Mouse (Mus musculus) liver, embryonic 14.5 days (tissue): ENCODE measurements at regions not wholly inside any gene's neighbourhood (a gene's known extent, or its start where the extent isn't known, plus 50 kb on each side); places are given as distances from the start of the nearest gene placed in this dataset.

ENCODE experiments used
- ATAC-seq: fragments of 200-750 bp; cut with Nextera tagmentation; 2 replicates; pipeline ENCODE4 v1.8.0; 2017; ENCODE audit warnings: moderate number of reproducible peaks, mild to moderate bottlenecking, moderate library complexity; ENCODE audit not compliant: insufficient read depth
- DNase-seq, 3 experiments: peaks; one replicate each; pipeline ENCODE4 v3.0.0-alpha.2; 2012 to 2013; ENCODE audit warnings: low read depth in 3 of 3, low spot score in 3 of 3
- H3K27ac ChIP-seq: fragments of 300-500 bp; sonication (generic); 2 replicates; pipeline ENCODE4 v1.5.1; 2014; ENCODE audit warnings: moderate library complexity, mild to moderate bottlenecking, control low read depth, inconsistent platforms
- H3K27me3 ChIP-seq: fragments of 300-500 bp; sonication (generic); 2 replicates; pipeline ENCODE4 v1.6.1; 2014; ENCODE audit warnings: mild to moderate bottlenecking, low read length, moderate library complexity; ENCODE audit not compliant: control insufficient read depth, insufficient read depth
- H3K36me3 ChIP-seq: fragments of 300-500 bp; sonication (generic); replicated peaks from 2 replicates; pipeline ENCODE4 v1.6.1; 2014; ENCODE audit warnings: low read depth; ENCODE audit not compliant: control insufficient read depth, insufficient read depth
- H3K4me1 ChIP-seq, 2 experiments: fragments of 200-500 bp in 1 of 2; fragments of 300-500 bp in 1 of 2; sonication (generic) in 1 of 2; replicated peaks; 2 replicates each; pipeline ENCODE4 v1.6.1; 2012 to 2014; ENCODE audit warnings: antibody characterized with exemption in 1 of 2, inconsistent platforms in 1 of 2, low read length in 1 of 2; ENCODE audit not compliant: control insufficient read depth in 2 of 2, insufficient read depth in 2 of 2
- H3K4me2 ChIP-seq: fragments of 300-500 bp; sonication (generic); 2 replicates; pipeline ENCODE4 v1.6.1; 2014; ENCODE audit warnings: low read depth, mild to moderate bottlenecking, control low read depth, moderate library complexity
- H3K4me3 ChIP-seq, 2 experiments: fragments of 200-500 bp in 1 of 2; fragments of 300-500 bp in 1 of 2; sonication (generic) in 1 of 2; 2 replicates each; pipeline ENCODE4 v1.5.1; 2012 to 2014; ENCODE audit warnings: low read depth in 2 of 2, low read length in 2 of 2, mild to moderate bottlenecking in 2 of 2, control low read depth in 1 of 2, inconsistent platforms in 1 of 2, moderate library complexity in 1 of 2; ENCODE audit not compliant: insufficient read depth in 1 of 2
- H3K9ac ChIP-seq: fragments of 300-500 bp; sonication (generic); replicated peaks from 2 replicates; pipeline ENCODE4 v1.6.1; 2014; ENCODE audit warnings: mild to moderate bottlenecking, control low read depth, moderate library complexity
- H3K9me3 ChIP-seq: fragments of 300-500 bp; sonication (generic); 2 replicates; pipeline ENCODE4 v1.6.1; 2016; ENCODE audit warnings: low read length, mixed read lengths; ENCODE audit not compliant: control insufficient read depth
- CTCF ChIP-seq: IDR thresholded peaks from 2 replicates; pipeline ENCODE4 v1.5.1; 2016; ENCODE audit warnings: antibody characterized with exemption, low read depth, control low read depth
- EP300 ChIP-seq: IDR thresholded peaks from 2 replicates; pipeline ENCODE4 v1.6.1; 2016; ENCODE audit warnings: antibody characterized with exemption, low read depth
- WGBS: fragments of 180-500 bp; shearing (Covaris S2); extraction: QIAGEN DNeasy Blood & Tissue Kit; methylation state at CpG from one replicate; pipeline ENCODE4 v1.1.7; 2014; ENCODE audit not compliant: insufficient replicate concordance; 5-methylcytosine and 5-hydroxymethylcytosine counted together

- TF ChIP-seq CTCF (no peak), EP300 (no peak)
- Histone ChIP-seq H3K27me3 (no peaks in the 10 kb centered on the region), H3K9me3 (no peaks in the 10 kb centered on the region), H3K4me1 (no peaks in the 10 kb centered on the region), H3K4me2 (no peak overlapping the region), H3K9ac (no peak overlapping the region), H3K27ac (no peak overlapping the region), H3K4me3 (no peak overlapping the region), H3K36me3 (no peaks in the 10 kb centered on the region)
- DNase-seq (no peak), ATAC-seq (no peak)
- 70% methylated on average over 4 of the region's 4 CpGs for WGBS
These were observed 237.3 kb downstream of the 9330182O14Rik start for GRCm38 (mm10) chr15:40371486-40371885.

DNA sequence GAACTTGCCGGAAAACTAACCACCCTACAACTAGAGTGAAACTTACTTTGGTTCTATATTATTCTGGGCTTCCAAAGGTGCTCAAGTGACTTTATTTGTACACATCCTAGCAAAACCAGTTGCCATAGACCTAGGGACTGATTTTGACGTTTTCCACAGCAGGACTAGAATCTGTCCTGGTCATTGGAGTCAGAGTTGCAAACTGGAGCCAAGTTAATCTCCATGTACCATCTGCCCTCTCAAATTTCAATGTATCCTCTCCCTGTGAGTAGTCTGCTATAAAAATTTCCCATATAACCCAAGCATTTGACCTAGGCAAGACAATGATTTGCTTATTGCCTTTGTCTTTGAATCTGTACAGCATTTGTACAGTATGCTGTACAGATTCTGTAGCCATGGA lies 252.4 kb downstream of the 9330182O14Rik start:
- Histone ChIP-seq H3K9me3 (no peaks in the 10 kb centered on the region), H3K27ac (no peak overlapping the region), H3K4me1 (no peaks in the 10 kb centered on the region), H3K9ac (no peak overlapping the region), H3K36me3 (no peaks in the 10 kb centered on the region), H3K4me3 (no peak overlapping the region), H3K27me3 (no peaks in the 10 kb centered on the region), H3K4me2 (no peak overlapping the region)
- TF ChIP-seq CTCF: no peak
- no peak for TF ChIP-seq EP300
- no peak for DNase-seq
- ATAC-seq: no peak
- 56% methylated on average over 2 of the region's 2 CpGs for WGBS

DNA sequence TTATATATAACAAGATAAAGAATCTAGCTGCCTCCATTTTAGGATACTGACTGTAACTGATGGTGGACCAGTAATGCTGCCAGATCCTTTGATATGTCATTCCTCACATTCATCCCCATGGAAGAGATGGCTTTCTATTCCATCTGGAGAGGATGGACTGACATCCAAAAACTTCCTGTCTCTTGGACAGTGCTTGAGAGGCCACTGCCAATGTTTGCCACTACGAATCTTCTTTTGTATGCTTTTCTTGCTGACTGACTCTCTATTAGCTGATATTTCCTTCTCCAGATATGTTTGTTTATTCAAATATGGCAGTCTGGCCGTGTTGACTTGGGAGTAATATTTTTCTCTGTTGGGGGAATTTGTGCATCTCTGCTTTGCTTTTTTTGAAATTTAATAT lies 253.6 kb downstream of the 9330182O14Rik start:
- Histone ChIP-seq H3K27me3 (no peaks in the 10 kb centered on the region), H3K4me2 (no peak overlapping the region), H3K4me1 (no peaks in the 10 kb centered on the region), H3K36me3 (no peaks in the 10 kb centered on the region), H3K9ac (no peak overlapping the region), H3K27ac (no peak overlapping the region), H3K4me3 (no peak overlapping the region), H3K9me3 (no peaks in the 10 kb centered on the region)
- ATAC-seq: no peak
- no peak for DNase-seq
- TF ChIP-seq EP300 (no peak), CTCF (no peak)
- 48% methylated on average over 2 of the region's 2 CpGs for WGBS

GRCm38 (mm10) chr15:40388806-40389205 lies 254.6 kb downstream of the 9330182O14Rik start:
- ATAC-seq: no peak
- 42% methylated on average over 2 of the region's 2 CpGs for WGBS

DNA sequence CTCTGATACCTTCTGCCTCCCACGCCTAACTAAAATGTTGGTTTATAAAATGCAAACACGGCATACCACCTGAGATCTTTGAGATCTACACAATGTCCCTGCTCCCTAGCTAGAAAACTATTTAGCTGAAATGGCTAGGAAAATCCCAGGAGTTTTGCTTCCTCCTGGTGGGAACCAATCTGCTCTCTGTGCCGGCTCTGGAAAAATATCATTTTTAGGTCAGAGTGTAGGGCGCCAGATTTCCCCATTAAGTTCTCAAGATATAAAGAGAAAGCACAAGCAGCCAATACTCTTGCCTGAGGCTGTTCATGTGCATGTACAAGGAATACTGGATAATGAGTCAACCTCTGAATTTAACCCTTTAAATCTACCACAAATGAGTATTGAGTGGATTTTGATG lies 301.0 kb downstream of the 9330182O14Rik start:
- DNase-seq: no peak

More at GRCm38 (mm10) chr15:40388806-40389205, 254.6 kb downstream of the 9330182O14Rik start:
- TF ChIP-seq CTCF: no peak
- no peaks in the 10 kb centered on the region for H3K4me1 ChIP-seq
- no peak overlapping the region for H3K27ac ChIP-seq
- DNase-seq: no peak
- no peaks in the 10 kb centered on the region for H3K27me3 ChIP-seq
- no peak overlapping the region for H3K9ac ChIP-seq
- H3K4me2 ChIP-seq: no peak overlapping the region
- H3K4me3 ChIP-seq: no peak overlapping the region
- no peaks in the 10 kb centered on the region for H3K36me3 ChIP-seq
- no peaks in the 10 kb centered on the region for H3K9me3 ChIP-seq

GRCm38 (mm10) chr15:40436688-40437087 lies 302.5 kb downstream of the 9330182O14Rik start:
- no peak overlapping the region for H3K9ac ChIP-seq
- no peaks in the 10 kb centered on the region for H3K4me1 ChIP-seq
- H3K36me3 ChIP-seq: no peaks in the 10 kb centered on the region
- no peak overlapping the region for H3K27ac ChIP-seq
- no peak for DNase-seq
- TF ChIP-seq CTCF (no peak), EP300 (no peak)
- H3K4me3 ChIP-seq: no peak overlapping the region
- WGBS: 57% methylated on average over 3 of the region's 3 CpGs
- H3K9me3 ChIP-seq: no peaks in the 10 kb centered on the region
- ATAC-seq: no peak
- H3K27me3 ChIP-seq: no peaks in the 10 kb centered on the region
- no peak overlapping the region for H3K4me2 ChIP-seq

More for the DNA sequence above, 301.0 kb downstream of the 9330182O14Rik start:
- no peaks in the 10 kb centered on the region for H3K9me3 ChIP-seq
- TF ChIP-seq EP300: no peak
- H3K4me2 ChIP-seq: no peak overlapping the region
- H3K27ac ChIP-seq: no peak overlapping the region
- no peak for ATAC-seq
- no peak overlapping the region for H3K4me3 ChIP-seq
- H3K27me3 ChIP-seq: no peaks in the 10 kb centered on the region
- H3K36me3 ChIP-seq: no peaks in the 10 kb centered on the region
- 72% methylated on average over 4 of the region's 4 CpGs for WGBS
- no peaks in the 10 kb centered on the region for H3K4me1 ChIP-seq
- H3K9ac ChIP-seq: no peak overlapping the region
